Mouse (Mus musculus) megakaryocyte, embryonic 14.5 days (primary cell): ENCODE data around the gene Tbxas1.

Source experiments
- FLI1 ChIP-seq: IDR thresholded peaks from 2 replicates; pipeline ENCODE4 v1.6.1; 2012; ENCODE audit warnings: low read length, inconsistent platforms, mixed read lengths
- GATA1 ChIP-seq: IDR thresholded peaks from 3 replicates; pipeline ENCODE4 v1.6.1; 2012; ENCODE audit warnings: mixed read lengths, low read length, inconsistent platforms, borderline replicate concordance

- TF ChIP-seq GATA1, result no peak
- no peak for TF ChIP-seq FLI1
Measured at GRCm38 (mm10) chr6:39030714-39031113, 155.5 kb downstream of the Tbxas1 start.
